Mouse (Mus musculus) myocyte (in vitro differentiated cells): ENCODE data around the gene Sephs2. TPM values are rescaled to one million over a fixed set of nuclear protein-coding genes. Genes with fewer than 3 reads are reported as not detected.

Source experiments
- H3K27me3 ChIP-seq: one replicate; pipeline ENCODE4 v1.6.1; 2011; ENCODE audit not compliant: control insufficient read depth, insufficient read depth, insufficient read length
- H3K36me3 ChIP-seq: one replicate; pipeline ENCODE4 v1.6.1; 2011; ENCODE audit not compliant: control insufficient read depth, insufficient read depth
- H3K4me2 ChIP-seq: one replicate; pipeline ENCODE4 v1.6.1; 2011; ENCODE audit warnings: low read depth, control low read depth
- H3K4me3 ChIP-seq: one replicate; pipeline ENCODE4 v1.5.1; 2011; ENCODE audit warnings: mild to moderate bottlenecking, control low read depth, moderate library complexity
- H3K79me2 ChIP-seq: one replicate; pipeline ENCODE4 v1.6.1; 2011; ENCODE audit not compliant: control insufficient read depth, insufficient read depth
- H3ac ChIP-seq: one replicate; pipeline ENCODE4 v1.6.1; 2011; ENCODE audit not compliant: control insufficient read depth, insufficient read length
- CEBPB ChIP-seq: IDR thresholded peaks from 2 replicates; pipeline ENCODE4 v1.6.1; 2011; ENCODE audit warnings: mild to moderate bottlenecking, moderate library complexity; ENCODE audit not compliant: poor library complexity, insufficient read depth, severe bottlenecking
- E2F4 ChIP-seq: IDR thresholded peaks from one replicate; pipeline ENCODE4 v1.6.1; 2011; ENCODE audit warnings: mild to moderate bottlenecking, control low read depth, moderate library complexity; ENCODE audit not compliant: insufficient read depth
- MAX ChIP-seq: IDR thresholded peaks from one replicate; pipeline ENCODE4 v1.6.1; 2011; ENCODE audit warnings: low read depth, mild to moderate bottlenecking, control low read depth
- MYOD1 ChIP-seq, 3 experiments: IDR thresholded peaks; one replicate each; pipeline ENCODE4 v1.6.1; 2011; ENCODE audit warnings: control low read depth in 2 of 3, low read depth in 2 of 3, mild to moderate bottlenecking in 2 of 3, moderate library complexity in 1 of 3; ENCODE audit not compliant: insufficient read length in 2 of 3, control insufficient read depth in 1 of 3
- MYOG ChIP-seq, 3 experiments: IDR thresholded peaks; one replicate each; pipeline ENCODE4 v1.6.1; 2011; ENCODE audit warnings: control low read depth in 2 of 3, low read depth in 2 of 3, mild to moderate bottlenecking in 2 of 3; ENCODE audit not compliant: insufficient read length in 2 of 3, control insufficient read depth in 1 of 3, insufficient read depth in 1 of 3
- POLR2A ChIP-seq: IDR thresholded peaks from one replicate; pipeline ENCODE4 v1.6.1; 2011; ENCODE audit warnings: low read depth, mild to moderate bottlenecking, control low read depth, moderate library complexity; ENCODE audit not compliant: insufficient read length
- POLR2AphosphoS2 ChIP-seq: IDR thresholded peaks from one replicate; pipeline ENCODE4 v1.6.1; 2011; ENCODE audit warnings: low read depth, control low read depth; ENCODE audit not compliant: insufficient read length
- REST ChIP-seq: IDR thresholded peaks from one replicate; pipeline ENCODE4 v1.6.1; 2011; ENCODE audit warnings: mild to moderate bottlenecking, control low read depth, moderate library complexity; ENCODE audit not compliant: insufficient read depth, insufficient read length
- SRF ChIP-seq: IDR thresholded peaks from one replicate; pipeline ENCODE4 v1.6.1; 2011; ENCODE audit warnings: low read depth; ENCODE audit not compliant: control insufficient read depth, insufficient read length
- TCF12 ChIP-seq: IDR thresholded peaks from one replicate; pipeline ENCODE4 v1.6.1; 2011; ENCODE audit warnings: mild to moderate bottlenecking, control low read depth; ENCODE audit not compliant: poor library complexity, insufficient read depth, severe bottlenecking
- TCF3 ChIP-seq: IDR thresholded peaks from one replicate; pipeline ENCODE4 v1.6.1; 2011; ENCODE audit warnings: low read depth, control low read depth; ENCODE audit not compliant: insufficient read length
- USF1 ChIP-seq: IDR thresholded peaks from one replicate; pipeline ENCODE4 v1.6.1; 2011; ENCODE audit warnings: low read depth, mild to moderate bottlenecking, control low read depth, moderate library complexity
- polyA plus RNA-seq: library from polyadenylated mRNA; unstranded; fragments of >200 nt; fragmentation: generic; extraction: Trizol; gene quantifications from one replicate; pipeline ENCODE4 v1.2.1, GENCODE M21; 2012; ENCODE audit warnings: missing spikeins

The Sephs2 gene
- polyA plus RNA-seq = 17.2 TPM

GRCm38 (mm10) chr7:127273925-127274789 is at the start of gene Sephs2:
Gene Sephs2 (minus strand): TSS chr7:127274055.
- H3ac ChIP-seq = peak within 1 kb of the TSS; percentile 82
- H3K27me3 ChIP-seq = no peaks in the 10 kb centered on the region
- peak; percentile 42 for TF ChIP-seq USF1
- TF ChIP-seq MYOD1 (IDR thresholded peaks at IDR 0.05; ENCODE audit: control insufficient read depth in 1 of 3, insufficient read length in 2 of 3, low read depth in 2 of 3) = peak in 1 of 3 experiments; percentile 3
- TF ChIP-seq CEBPB = 0 out of 2 replicates have a peak, but pooled peaks have one; percentile 45
- TF ChIP-seq SRF = no peak
- peak; percentile 93 for TF ChIP-seq POLR2AphosphoS2
- no peak for TF ChIP-seq MYOG (IDR thresholded peaks at IDR 0.05; ENCODE audit: control insufficient read depth in 1 of 3, insufficient read depth in 1 of 3, insufficient read length in 2 of 3, low read depth in 2 of 3)
- TF ChIP-seq POLR2A = peak; percentile 97
- peak; percentile 20 for TF ChIP-seq REST
- H3K79me2 ChIP-seq = peaks cover 4% of the 10 kb centered on the region
- H3K36me3 ChIP-seq = no peaks in the 10 kb centered on the region
- peak within 1 kb of the TSS; percentile 76 for H3K4me2 ChIP-seq
- H3K4me3 ChIP-seq = peak within 1 kb of the TSS; percentile 46

DNA sequence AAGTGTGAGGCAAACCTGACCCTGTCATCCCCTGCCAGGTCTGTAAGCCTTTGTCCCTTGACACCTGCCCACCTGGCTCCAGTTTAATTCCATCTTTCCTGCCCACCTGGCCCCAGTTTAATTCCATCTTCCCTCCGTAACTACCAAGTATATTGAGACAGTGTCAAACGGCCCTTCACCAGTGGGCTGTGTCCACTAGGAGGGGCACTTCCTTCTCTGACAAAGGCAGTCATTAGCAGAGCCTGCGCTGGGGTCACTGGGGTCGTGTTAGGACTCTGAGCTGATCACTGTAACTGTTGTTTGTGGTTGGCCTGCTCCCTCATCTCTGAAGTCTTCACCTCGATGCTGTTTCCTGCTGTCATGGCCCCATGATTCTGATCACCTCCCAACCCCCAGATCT is 48.2 kb upstream of the Sephs2 start:
- H3ac ChIP-seq = no peak overlapping the region
- H3K4me3 ChIP-seq = no peak overlapping the region
- peaks cover 70% of the 10 kb centered on the region for H3K27me3 ChIP-seq
- H3K79me2 ChIP-seq = no peaks in the 10 kb centered on the region
- H3K4me2 ChIP-seq = no peak overlapping the region
- TF ChIP-seq REST (no peak), POLR2AphosphoS2 (no peak), POLR2A (no peak), SRF (no peak), MYOD1 (IDR thresholded peaks at IDR 0.05; ENCODE audit: control insufficient read depth in 1 of 3, insufficient read length in 2 of 3, low read depth in 2 of 3) (no peak), MAX (no peak), TCF3 (no peak), USF1 (no peak), E2F4 (no peak)
- no peaks in the 10 kb centered on the region for H3K36me3 ChIP-seq

DNA sequence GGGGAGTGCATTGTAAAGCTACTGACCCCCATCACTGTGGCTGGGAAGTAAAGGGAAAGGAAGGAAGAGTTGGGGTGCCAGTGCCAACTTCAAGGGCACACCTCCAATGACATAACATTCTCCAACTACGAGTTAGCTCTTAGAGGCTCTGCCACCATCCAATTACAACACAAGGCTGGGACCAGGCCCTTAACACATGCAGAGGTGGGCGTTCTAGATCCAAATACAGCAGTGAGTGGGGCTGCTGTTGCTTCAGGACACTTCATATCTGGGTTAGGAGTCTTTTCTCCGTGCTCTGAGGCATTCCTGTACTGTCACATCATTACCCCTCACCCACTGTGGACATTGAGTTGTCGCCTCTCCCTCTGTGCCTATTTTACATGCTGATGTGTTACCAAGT is 47.3 kb upstream of the Sephs2 start:
- Histone ChIP-seq H3ac (no peak overlapping the region), H3K4me2 (no peak overlapping the region), H3K79me2 (no peaks in the 10 kb centered on the region), H3K27me3 (peaks cover 62% of the 10 kb centered on the region), H3K4me3 (no peak overlapping the region), H3K36me3 (no peaks in the 10 kb centered on the region)
- no peak for TF ChIP-seq MYOG (IDR thresholded peaks at IDR 0.05; ENCODE audit: control insufficient read depth in 1 of 3, insufficient read depth in 1 of 3, insufficient read length in 2 of 3, low read depth in 2 of 3)

DNA sequence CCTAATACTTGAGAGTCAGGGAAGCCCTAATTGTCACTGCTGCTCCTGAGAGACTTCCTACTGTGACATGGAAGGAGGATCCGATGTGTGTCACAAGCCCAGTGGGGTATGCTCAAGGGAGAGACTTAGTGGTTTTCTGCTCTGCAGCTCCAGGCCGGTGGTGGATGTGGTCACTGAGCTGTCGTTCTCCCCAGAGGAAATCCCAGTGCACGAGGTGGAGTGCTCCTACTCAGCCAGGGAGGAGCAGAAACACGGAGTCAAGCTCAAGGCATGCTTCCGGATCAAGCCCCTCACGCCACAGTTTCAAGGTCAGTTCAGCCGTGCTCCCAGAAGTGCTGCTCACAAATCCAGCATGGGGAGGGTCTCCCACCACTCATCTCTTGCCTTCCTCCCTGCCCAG is 40.1 kb upstream of the Sephs2 start:
- no peak overlapping the region for H3K4me3 ChIP-seq
- peaks cover 53% of the 10 kb centered on the region for H3K27me3 ChIP-seq
- H3K79me2 ChIP-seq = no peaks in the 10 kb centered on the region
- TF ChIP-seq MYOG (IDR thresholded peaks at IDR 0.05; ENCODE audit: control insufficient read depth in 1 of 3, insufficient read depth in 1 of 3, insufficient read length in 2 of 3, low read depth in 2 of 3) (no peak), MYOD1 (IDR thresholded peaks at IDR 0.05; ENCODE audit: control insufficient read depth in 1 of 3, insufficient read length in 2 of 3, low read depth in 2 of 3) (no peak), E2F4 (no peak), MAX (no peak), TCF3 (no peak), POLR2A (no peak), TCF12 (no peak)
- H3ac ChIP-seq = no peak overlapping the region
- no peaks in the 10 kb centered on the region for H3K36me3 ChIP-seq
- no peak overlapping the region for H3K4me2 ChIP-seq

DNA sequence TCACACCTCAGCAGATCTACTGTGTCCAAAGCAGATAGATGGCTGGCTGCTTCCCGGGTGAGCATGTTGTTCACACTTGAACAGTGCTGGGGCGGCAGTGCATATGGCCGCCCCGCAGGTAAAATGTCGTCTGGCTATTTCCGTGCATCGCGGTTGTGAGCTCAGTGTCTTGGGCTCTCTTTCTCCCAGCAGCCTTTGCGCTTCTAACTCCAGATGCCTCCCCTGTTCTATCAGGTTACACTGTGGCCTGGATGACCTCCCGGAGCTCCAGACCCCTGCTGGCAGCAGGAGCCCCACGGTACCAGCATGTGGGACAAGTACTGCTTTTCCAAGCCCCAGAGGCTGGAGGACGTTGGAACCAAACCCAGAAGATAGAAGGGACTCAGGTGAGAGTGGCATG is 36.1 kb upstream of the Sephs2 start:
- Histone ChIP-seq H3K79me2 (no peaks in the 10 kb centered on the region), H3ac (no peak overlapping the region), H3K4me2 (peak overlapping the region; percentile 18), H3K4me3 (no peak overlapping the region), H3K36me3 (no peaks in the 10 kb centered on the region), H3K27me3 (peaks cover 61% of the 10 kb centered on the region)
- TF ChIP-seq USF1 = no peak
- TF ChIP-seq MAX = no peak
- no peak for TF ChIP-seq CEBPB
- TF ChIP-seq POLR2AphosphoS2 = no peak
- no peak for TF ChIP-seq SRF
- no peak for TF ChIP-seq MYOD1 (IDR thresholded peaks at IDR 0.05; ENCODE audit: control insufficient read depth in 1 of 3, insufficient read length in 2 of 3, low read depth in 2 of 3)
- no peak for TF ChIP-seq REST
- no peak for TF ChIP-seq MYOG (IDR thresholded peaks at IDR 0.05; ENCODE audit: control insufficient read depth in 1 of 3, insufficient read depth in 1 of 3, insufficient read length in 2 of 3, low read depth in 2 of 3)
- TF ChIP-seq TCF12 = no peak
- no peak for TF ChIP-seq E2F4
- no peak for TF ChIP-seq TCF3
- no peak for TF ChIP-seq POLR2A
